Comparison of ENCODE assay signal across 9 mouse cellular contexts in the genomic region with DNA sequence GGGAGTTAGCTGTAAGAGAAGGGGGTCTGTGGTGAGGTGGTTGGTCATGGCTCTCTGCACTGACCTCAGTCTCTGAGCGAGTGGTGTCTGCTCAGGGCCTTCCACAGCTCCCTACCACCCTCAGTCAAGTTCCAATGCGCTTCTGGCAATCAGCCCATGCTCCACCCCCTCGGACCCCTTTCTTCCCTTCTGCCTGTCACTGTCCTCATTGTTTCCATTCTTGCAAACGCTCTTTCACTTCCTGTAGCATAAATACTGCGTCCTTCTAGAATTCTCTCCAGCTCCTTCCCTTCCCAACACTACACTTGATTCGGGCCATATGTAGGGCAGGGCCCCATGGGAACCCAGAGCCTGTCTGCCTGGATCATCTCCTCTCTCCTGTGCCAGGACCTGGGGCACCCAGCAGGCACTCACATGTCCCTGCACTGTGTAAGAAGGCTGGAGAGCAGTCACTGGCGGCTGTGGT. TPM values are rescaled to one million over a fixed set of nuclear protein-coding genes. Genes with fewer than 3 reads are reported as not detected.
DNase-seq lines count a peak whose midpoint lies in the region; ATAC-seq lines count a peak whose summit lies in the region.
"Had no signal": no experiment of that assay in that cellular context is flagged by ENCODE, and none has a peak within 500 bp of the region (broad histone marks: within the 10 kb centered on the region; RNA-seq: fewer than 3 reads in every experiment).

No protein-coding gene starts in this region.

- H3K4me3 ChIP-seq in limb, embryonic 11.5 days (ENCODE audit: low read depth, low read length): no peak overlapping the region
- H3K4me3 ChIP-seq in limb, embryonic 10.5 days: no peak overlapping the region; the same call in 1 of the 2 replicates
- H3K4me3 ChIP-seq in hindbrain, embryonic 13.5 days: peak overlapping the region; percentile 19
- no peak overlapping the region for H3K4me3 ChIP-seq in midbrain, embryonic 11.5 days (ENCODE audit: low read depth, low read length)

- WGBS in limb, embryonic 11.5 days: 40% methylated on average over 7 of the region's 7 CpGs
- 54% methylated on average over 7 of the region's 7 CpGs for WGBS in limb, embryonic 10.5 days
- WGBS in hindbrain, embryonic 13.5 days: 30% methylated on average over 7 of the region's 7 CpGs
- 43% methylated on average over 7 of the region's 7 CpGs for WGBS in midbrain, embryonic 11.5 days

- H3K4me1 ChIP-seq in limb, embryonic 11.5 days (ENCODE audit: control insufficient read depth, insufficient read depth, low read length): peaks cover 6% of the 10 kb centered on the region
- peaks cover 15% of the 10 kb centered on the region for H3K4me1 ChIP-seq in limb, embryonic 10.5 days
- peaks cover 7% of the 10 kb centered on the region for H3K4me1 ChIP-seq in hindbrain, embryonic 13.5 days (replicated peaks)
- peaks cover 4% of the 10 kb centered on the region for H3K4me1 ChIP-seq in midbrain, embryonic 11.5 days (ENCODE audit: control insufficient read depth, insufficient read depth, low read length)

- H3K27me3 ChIP-seq in limb, embryonic 11.5 days (ENCODE audit: control insufficient read depth, insufficient read depth, low read length): no peaks in the 10 kb centered on the region
- peaks cover 12% of the 10 kb centered on the region for H3K27me3 ChIP-seq in limb, embryonic 10.5 days (ENCODE audit: low read depth, poor library complexity, severe bottlenecking)
- no peaks in the 10 kb centered on the region for H3K27me3 ChIP-seq in hindbrain, embryonic 13.5 days
- no peaks in the 10 kb centered on the region for H3K27me3 ChIP-seq in midbrain, embryonic 11.5 days (ENCODE audit: control insufficient read depth, insufficient read depth, low read length)
- H3K27me3 ChIP-seq: Patski had no signal

- peak overlapping the region; percentile 36 for H3K4me2 ChIP-seq in limb, embryonic 11.5 days (ENCODE audit: low read depth, severe bottlenecking)
- H3K4me2 ChIP-seq in hindbrain, embryonic 13.5 days: peak overlapping the region; percentile 54
- H3K4me2 ChIP-seq in midbrain, embryonic 11.5 days: peak overlapping the region; percentile 24; the same call in 1 of the 2 replicates

- no peak overlapping the region for H3K9ac ChIP-seq in limb, embryonic 11.5 days (ENCODE audit: low read length)
- H3K9ac ChIP-seq in hindbrain, embryonic 13.5 days: peak overlapping the region; percentile 13; the same call in 1 of the 2 replicates
- no peak overlapping the region for H3K9ac ChIP-seq in midbrain, embryonic 11.5 days (ENCODE audit: low read length)

- no peak overlapping the region for H3K27ac ChIP-seq in limb, embryonic 11.5 days (replicated peaks; ENCODE audit: low read depth, low read length)
- H3K27ac ChIP-seq in limb, embryonic 10.5 days: no peak overlapping the region; the same call in 1 of the 2 replicates
- H3K27ac ChIP-seq in hindbrain, embryonic 13.5 days: peak overlapping the region; percentile 52; the same call in 1 of the 2 replicates
- H3K27ac ChIP-seq in midbrain, embryonic 11.5 days (ENCODE audit: low read depth, low read length): no peak overlapping the region

- no peaks in the 10 kb centered on the region for H3K9me3 ChIP-seq in limb, embryonic 11.5 days (ENCODE audit: control insufficient read depth, low read length)
- H3K9me3 ChIP-seq in limb, embryonic 10.5 days (replicated peaks): no peaks in the 10 kb centered on the region
- no peaks in the 10 kb centered on the region for H3K9me3 ChIP-seq in hindbrain, embryonic 13.5 days
- H3K9me3 ChIP-seq in midbrain, embryonic 11.5 days (ENCODE audit: control insufficient read depth, low read length): no peaks in the 10 kb centered on the region

- peak; percentile 60; the same call in 1 of the 2 replicates for ATAC-seq in limb, embryonic 11.5 days (ENCODE audit: insufficient number of reproducible peaks, low FRiP score, low TSS enrichment, low read depth)
- ATAC-seq in hindbrain, embryonic 13.5 days (ENCODE audit: low FRiP score): peak; percentile 78
- ATAC-seq in midbrain, embryonic 11.5 days (ENCODE audit: low FRiP score): peak; percentile 51; the same call in 1 of the 2 replicates
- ATAC-seq: Patski had no signal

- DNase-seq in limb, embryonic 11.5 days (ENCODE audit: low spot score): no peak
- DNase-seq in limb, embryonic 10.5 days (ENCODE audit: low spot score): no peak
- peak; percentile 20 for DNase-seq in embryo, embryonic 9.5 days (ENCODE audit: extremely low spot score)
- DNase-seq in midbrain, embryonic 11.5 days (ENCODE audit: low spot score, missing footprints): no peak
- no peak for DNase-seq in left cerebral cortex, adult 18-20 months (ENCODE audit: low spot score in 2 of 2)
- DNase-seq in thymus, postnatal 0 days (ENCODE audit: low spot score): no peak
- DNase-seq in thymus, postnatal 4 days: no peak

- no peaks in the 10 kb centered on the region for H3K36me3 ChIP-seq in limb, embryonic 11.5 days (ENCODE audit: control insufficient read depth, insufficient read depth, low read length)
- H3K36me3 ChIP-seq in limb, embryonic 10.5 days: no peaks in the 10 kb centered on the region
- no peaks in the 10 kb centered on the region for H3K36me3 ChIP-seq in hindbrain, embryonic 13.5 days
- no peaks in the 10 kb centered on the region for H3K36me3 ChIP-seq in midbrain, embryonic 11.5 days (ENCODE audit: control insufficient read depth, insufficient read depth, low read length)

RNA-seq across cellular contexts. Expression of gene Dab2ip, which starts 12.9 kb away (rescaled TPM):
- polyA plus RNA-seq in limb, embryonic 11.5 days (2014; fragmentation: Nextera tagmentation; extraction: Ambion mirVana): 53.9 and 56.4 TPM in 2 replicates
- 44.0 and 49.7 TPM in 2 replicates for polyA plus RNA-seq in limb, embryonic 10.5 days (2016; fragmentation: Nextera tagmentation; extraction: Ambion mirVana)
- 31.2 and 38.8 TPM in 2 replicates for polyA plus RNA-seq in hindbrain, embryonic 13.5 days (2015; fragmentation: Nextera tagmentation; extraction: Ambion mirVana)
- polyA plus RNA-seq in midbrain, embryonic 11.5 days (2014; fragmentation: Nextera tagmentation; extraction: Ambion mirVana): 32.6 and 42.3 TPM in 2 replicates
- 100 to 1,000 TPM; 133 to 135 TPM for total RNA-seq in left cerebral cortex, adult 18-20 months (2021)
- 15.4 and 19.0 TPM in 2 replicates for polyA plus RNA-seq in thymus, postnatal 0 days (2015; fragmentation: Nextera tagmentation; extraction: Ambion mirVana)
